Mouse (Mus musculus) lung, postnatal 0 days (tissue): ENCODE data around the gene Megf6. TPM values are rescaled to one million over a fixed set of nuclear protein-coding genes. Genes with fewer than 3 reads are reported as not detected.

Source experiments
- ATAC-seq: fragments of 200-750 bp; cut with Nextera tagmentation; 2 replicates; pipeline ENCODE4 v1.8.0; 2017; ENCODE audit warnings: moderate library complexity
- DNase-seq: peaks from one replicate; pipeline ENCODE4 v3.0.0-alpha.2; 2016; ENCODE audit warnings: low spot score
- H3K27ac ChIP-seq: fragments of 300-500 bp; sonication (generic); 2 replicates; pipeline ENCODE4 v1.5.1; 2014; ENCODE audit warnings: antibody characterized with exemption, mild to moderate bottlenecking, low read length, mixed read lengths
- H3K27me3 ChIP-seq: fragments of 300-500 bp; sonication (generic); replicated peaks from 2 replicates; pipeline ENCODE4 v1.6.1; 2014; ENCODE audit warnings: low read length, mixed read lengths; ENCODE audit not compliant: insufficient read depth
- H3K36me3 ChIP-seq: fragments of 300-500 bp; sonication (generic); 2 replicates; pipeline ENCODE4 v1.6.1; 2014; ENCODE audit warnings: low read length, mixed read lengths; ENCODE audit not compliant: insufficient read depth
- H3K4me1 ChIP-seq: fragments of 300-500 bp; sonication (generic); 2 replicates; pipeline ENCODE4 v1.6.1; 2014; ENCODE audit warnings: antibody characterized with exemption, low read depth, low read length, mixed read lengths; ENCODE audit not compliant: insufficient read depth
- H3K4me2 ChIP-seq: fragments of 300-500 bp; sonication (generic); replicated peaks from 2 replicates; pipeline ENCODE4 v1.6.1; 2014; ENCODE audit warnings: low read depth, mild to moderate bottlenecking, low read length, moderate library complexity, mixed read lengths
- H3K4me3 ChIP-seq: fragments of 300-500 bp; sonication (generic); 2 replicates; pipeline ENCODE4 v1.5.1; 2014; ENCODE audit warnings: low read depth, low read length
- H3K9ac ChIP-seq: fragments of 300-500 bp; sonication (generic); replicated peaks from 2 replicates; pipeline ENCODE4 v1.6.1; 2014; ENCODE audit warnings: low read depth, mild to moderate bottlenecking
- H3K9me3 ChIP-seq: fragments of 300-500 bp; sonication (generic); 2 replicates; pipeline ENCODE4 v1.6.1; 2016; ENCODE audit warnings: low read length, mixed read lengths
- CTCF ChIP-seq: IDR thresholded peaks from 2 replicates; pipeline ENCODE4 v1.5.1; 2016; ENCODE audit warnings: antibody characterized with exemption, mild to moderate bottlenecking
- EP300 ChIP-seq: IDR thresholded peaks from 2 replicates; pipeline ENCODE4 v1.6.1; 2016; ENCODE audit warnings: antibody characterized with exemption, mild to moderate bottlenecking, control low read depth
- WGBS: fragments of 180-500 bp; shearing (Covaris S2); extraction: QIAGEN DNeasy Blood & Tissue Kit; methylation state at CpG from one replicate; pipeline ENCODE4 v1.1.7; 2014; 5-methylcytosine and 5-hydroxymethylcytosine counted together
- polyA plus RNA-seq: library from polyadenylated mRNA; unstranded; fragments of >200 nt; fragmentation: Nextera tagmentation; extraction: Ambion mirVana; gene quantifications from 2 replicates; pipeline ENCODE4 v1.2.1, GENCODE M21; 2015

Megf6 gene
- polyA plus RNA-seq, 1 experiment from 2014 or later, result 25.5 TPM

DNA sequence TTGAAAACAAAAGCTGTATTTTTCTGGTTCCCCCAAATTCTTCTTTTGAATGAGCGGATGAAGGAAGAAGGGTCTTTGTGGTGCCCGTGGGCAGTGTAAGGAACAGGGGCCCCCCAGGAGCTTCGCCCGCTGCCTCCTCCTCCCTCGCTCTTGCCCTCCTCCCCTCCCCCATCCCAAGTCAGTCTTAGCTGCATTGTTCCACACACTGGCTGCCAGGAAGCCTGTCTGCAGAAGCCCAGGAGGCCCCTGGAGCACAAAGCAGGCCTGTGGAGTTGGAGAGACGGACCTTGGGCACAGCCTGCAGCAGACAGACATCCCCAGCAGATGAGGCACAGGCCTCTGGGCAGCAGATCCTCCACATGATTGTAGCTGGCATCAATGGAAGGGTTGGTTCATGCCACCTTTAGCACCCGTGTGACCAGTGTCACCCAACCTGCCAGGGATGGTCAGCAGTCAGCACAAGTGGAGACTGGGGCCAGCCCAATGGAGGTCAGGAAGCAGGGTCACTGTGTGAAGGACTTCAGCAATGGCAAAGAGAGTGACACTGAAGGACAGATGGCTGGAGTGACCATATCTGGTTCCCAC, 27.9 kb downstream of the Megf6 start:
- TF ChIP-seq EP300, result no peak
- TF ChIP-seq CTCF, result no peak
- ATAC-seq (no peak), DNase-seq (no peak)
- no peak overlapping the region for H3K4me2 ChIP-seq
- no peak overlapping the region for H3K9ac ChIP-seq
- no peak overlapping the region for H3K27ac ChIP-seq
- no peaks in the 10 kb centered on the region for H3K27me3 ChIP-seq
- peaks cover 3% of the 10 kb centered on the region; the same call in 1 of the 2 replicates for H3K9me3 ChIP-seq
- H3K36me3 ChIP-seq, result no peaks in the 10 kb centered on the region
- H3K4me1 ChIP-seq, result no peaks in the 10 kb centered on the region
- 58% methylated on average over 7 of the region's 7 CpGs for WGBS
- no peak overlapping the region for H3K4me3 ChIP-seq

- Histone ChIP-seq H3K36me3 (no peaks in the 10 kb centered on the region), H3K27me3 (no peaks in the 10 kb centered on the region), H3K9me3 (no peaks in the 10 kb centered on the region), H3K27ac (no peak overlapping the region), H3K4me2 (no peak overlapping the region), H3K4me3 (no peak overlapping the region), H3K9ac (no peak overlapping the region), H3K4me1 (no peaks in the 10 kb centered on the region)
- WGBS, result 67% methylated on average over 5 of the region's 5 CpGs
- TF ChIP-seq EP300, result no peak
- no peak for TF ChIP-seq CTCF
- no peak for ATAC-seq
- DNase-seq, result no peak
Observed at GRCm38 (mm10) chr4:154201511-154201910, 31.0 kb downstream of the Megf6 start.

DNA sequence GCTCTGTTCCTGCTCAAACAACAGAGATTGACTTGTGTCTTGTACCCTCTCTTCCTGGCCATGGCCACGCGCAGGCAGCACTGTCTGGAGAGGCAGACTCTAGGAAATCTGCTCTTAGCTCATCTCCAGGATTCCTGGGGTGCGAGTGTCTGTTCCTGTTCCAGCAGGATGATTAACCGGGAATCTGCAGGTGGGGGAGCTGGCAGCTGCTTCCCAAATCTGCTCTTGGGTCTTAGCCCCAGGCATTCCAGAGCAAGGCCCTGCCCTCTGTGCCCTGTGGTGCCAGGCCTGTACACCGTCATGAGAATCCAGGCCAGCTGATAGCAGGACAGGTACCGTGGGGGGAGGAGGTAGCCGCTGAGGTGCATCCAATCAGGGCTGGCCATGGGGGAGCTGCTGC, 34.0 kb downstream of the Megf6 start:
- H3K4me2 ChIP-seq, result no peak overlapping the region
- H3K4me3 ChIP-seq, result no peak overlapping the region
- DNase-seq (no peak), ATAC-seq (no peak)
- H3K27ac ChIP-seq, result no peak overlapping the region
- TF ChIP-seq EP300 (no peak), CTCF (no peak)
- H3K36me3 ChIP-seq, result no peaks in the 10 kb centered on the region
- H3K9ac ChIP-seq, result no peak overlapping the region
- H3K4me1 ChIP-seq, result no peaks in the 10 kb centered on the region
- WGBS, result 73% methylated on average over 7 of the region's 7 CpGs
- H3K27me3 ChIP-seq, result no peaks in the 10 kb centered on the region
- H3K9me3 ChIP-seq, result no peaks in the 10 kb centered on the region

DNA sequence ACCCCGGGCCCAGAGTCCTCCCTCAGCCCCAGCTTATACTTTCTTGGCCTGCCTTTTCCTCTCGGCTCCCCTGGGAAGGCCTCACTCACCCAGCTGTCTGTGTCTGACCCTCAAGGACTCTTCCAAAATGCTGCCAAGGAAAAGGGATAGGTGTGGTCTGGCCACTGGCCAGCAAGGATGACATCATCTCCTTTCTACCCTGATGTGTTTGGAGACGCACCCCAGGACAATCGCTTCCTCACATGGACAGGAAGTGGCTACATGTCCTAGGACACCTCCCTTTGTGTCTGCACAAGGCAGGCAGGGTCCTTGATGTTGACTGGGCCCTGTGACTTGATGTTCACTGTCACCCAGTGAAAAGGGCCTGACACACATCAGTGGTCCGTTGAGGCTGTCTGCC, 34.9 kb downstream of the Megf6 start:
- no peaks in the 10 kb centered on the region for H3K4me1 ChIP-seq
- no peak overlapping the region for H3K4me2 ChIP-seq
- no peak overlapping the region for H3K27ac ChIP-seq
- H3K4me3 ChIP-seq, result no peak overlapping the region
- TF ChIP-seq CTCF (no peak), EP300 (peak; percentile 90)
- ATAC-seq, result peak; percentile 84
- H3K27me3 ChIP-seq, result no peaks in the 10 kb centered on the region
- DNase-seq, result peak; percentile 76
- H3K9me3 ChIP-seq, result no peaks in the 10 kb centered on the region
- 32% methylated on average over 5 of the region's 5 CpGs for WGBS
- H3K9ac ChIP-seq, result no peak overlapping the region
- H3K36me3 ChIP-seq, result no peaks in the 10 kb centered on the region

DNA sequence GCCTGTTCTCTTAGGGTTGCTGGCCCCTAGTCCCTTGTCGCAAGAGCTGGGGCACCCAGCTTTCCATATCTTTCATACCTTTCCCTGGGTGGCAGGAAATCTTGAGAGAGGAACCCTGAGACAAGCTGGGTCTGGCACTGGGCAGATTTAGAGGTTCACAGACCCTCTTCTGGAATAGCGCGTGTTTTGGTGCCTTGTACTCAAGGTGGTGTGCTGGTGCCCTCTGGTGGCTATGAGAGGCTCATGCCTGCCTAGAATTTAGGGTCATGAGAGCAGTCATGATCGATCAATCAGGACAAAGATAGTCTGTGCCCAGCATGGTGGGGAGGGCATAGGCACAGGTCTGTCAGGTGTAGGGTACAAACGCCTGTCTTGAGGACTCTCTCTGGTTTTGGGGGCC, 36.7 kb downstream of the Megf6 start:
- no peak overlapping the region for H3K4me3 ChIP-seq
- ATAC-seq (no peak), DNase-seq (peak; percentile 83)
- no peaks in the 10 kb centered on the region for H3K36me3 ChIP-seq
- TF ChIP-seq CTCF (peak; percentile 98), EP300 (no peak)
- no peak overlapping the region for H3K9ac ChIP-seq
- H3K27me3 ChIP-seq, result no peaks in the 10 kb centered on the region
- H3K4me2 ChIP-seq, result no peak overlapping the region
- WGBS, result 18% methylated on average over 5 of the region's 5 CpGs
- H3K27ac ChIP-seq, result no peak overlapping the region
- no peaks in the 10 kb centered on the region for H3K4me1 ChIP-seq
- no peaks in the 10 kb centered on the region for H3K9me3 ChIP-seq

GRCm38 (mm10) chr4:154209054-154209453, 38.5 kb downstream of the Megf6 start:
- no peaks in the 10 kb centered on the region for H3K4me1 ChIP-seq
- no peak overlapping the region for H3K9ac ChIP-seq
- H3K27ac ChIP-seq, result no peak overlapping the region
- H3K4me2 ChIP-seq, result no peak overlapping the region
- no peaks in the 10 kb centered on the region for H3K9me3 ChIP-seq
- no peak overlapping the region for H3K4me3 ChIP-seq
- 56% methylated on average over 6 of the region's 6 CpGs for WGBS
- TF ChIP-seq EP300 (no peak), CTCF (no peak)
- H3K27me3 ChIP-seq, result no peaks in the 10 kb centered on the region
- H3K36me3 ChIP-seq, result no peaks in the 10 kb centered on the region
- peak; percentile 35 for ATAC-seq
- DNase-seq, result peak; percentile 52

GRCm38 (mm10) chr4:154209825-154210224, 39.3 kb downstream of the Megf6 start:
- H3K27ac ChIP-seq, result no peak overlapping the region
- DNase-seq (no peak), ATAC-seq (no peak)
- H3K36me3 ChIP-seq, result no peaks in the 10 kb centered on the region
- WGBS, result 17% methylated on average over 3 of the region's 3 CpGs
- TF ChIP-seq CTCF (no peak), EP300 (no peak)
- H3K9me3 ChIP-seq, result no peaks in the 10 kb centered on the region
- no peaks in the 10 kb centered on the region for H3K27me3 ChIP-seq
- H3K4me3 ChIP-seq, result no peak overlapping the region
- H3K4me2 ChIP-seq, result no peak overlapping the region
- H3K9ac ChIP-seq, result no peak overlapping the region
- H3K4me1 ChIP-seq, result no peaks in the 10 kb centered on the region
